Mouse (Mus musculus) MEL (cell line): Measurements from ENCODE around the gene Coa6. TPM values are rescaled to one million over a fixed set of nuclear protein-coding genes. Genes with fewer than 3 reads are reported as not detected.
"Not testable (repeated sequence)": the region's sequence is repeated elsewhere in the genome, so short reads cannot be mapped to it uniquely, and the experiment has no call there.

Experiments
- DNase-seq: peaks from one replicate; pipeline ENCODE4 v3.0.0; 2011; ENCODE audit warnings: low read depth, low spot score
- H3K27ac ChIP-seq: 2 replicates; pipeline ENCODE4 v1.5.1; 2012; ENCODE audit warnings: low read depth, mild to moderate bottlenecking, control low read depth, low read length, moderate library complexity; ENCODE audit not compliant: control insufficient read depth
- H3K27me3 ChIP-seq, 2 experiments: fragments of 150-350 bp in 1 of 2; sonication (generic) in 1 of 2; 2 replicates each; pipeline ENCODE4 v1.6.1; 2012; ENCODE audit warnings: low read length in 2 of 2, mild to moderate bottlenecking in 2 of 2, improper control_type of control experiment in 1 of 2, moderate library complexity in 1 of 2; ENCODE audit not compliant: insufficient read depth in 2 of 2, control insufficient read depth in 1 of 2
- H3K36me3 ChIP-seq, 2 experiments: 2 replicates each; pipeline ENCODE4 v1.6.1; 2012 to 2014; ENCODE audit warnings: low read length in 2 of 2, improper control_type of control experiment in 1 of 2, inconsistent platforms in 1 of 2, mild to moderate bottlenecking in 1 of 2; ENCODE audit not compliant: insufficient read depth in 2 of 2, control insufficient read depth in 1 of 2
- H3K4me1 ChIP-seq, 2 experiments: fragments of 150-350 bp in 1 of 2; sonication (generic) in 1 of 2; 2 replicates each; pipeline ENCODE4 v1.6.1; 2012; ENCODE audit warnings: low read length in 2 of 2, improper control_type of control experiment in 1 of 2, mild to moderate bottlenecking in 1 of 2; ENCODE audit not compliant: insufficient read depth in 2 of 2, control insufficient read depth in 1 of 2
- H3K4me3 ChIP-seq, 2 experiments: fragments of 150-350 bp in 1 of 2; sonication (generic) in 1 of 2; 2 replicates each; pipeline ENCODE4 v1.5.1; 2012; ENCODE audit warnings: low read depth in 2 of 2, low read length in 2 of 2, mild to moderate bottlenecking in 2 of 2, moderate library complexity in 2 of 2, control low read depth in 1 of 2, improper control_type of control experiment in 1 of 2; ENCODE audit not compliant: control insufficient read depth in 1 of 2, insufficient read depth in 1 of 2
- H3K79me2 ChIP-seq: 2 replicates; pipeline ENCODE4 v1.6.1; 2012; ENCODE audit warnings: mild to moderate bottlenecking, low read length, moderate library complexity; ENCODE audit not compliant: control insufficient read depth, poor library complexity, insufficient read depth
- H3K9ac ChIP-seq: 2 replicates; pipeline ENCODE4 v1.6.1; 2012; ENCODE audit warnings: low read depth, mild to moderate bottlenecking, control low read depth, low read length, moderate library complexity; ENCODE audit not compliant: control insufficient read depth, poor library complexity, severe bottlenecking
- H3K9me3 ChIP-seq: fragments of 150-350 bp; sonication (generic); replicated peaks from 2 replicates; pipeline ENCODE4 v1.6.1; 2012; ENCODE audit warnings: mild to moderate bottlenecking, low read length, improper control_type of control experiment, moderate library complexity; ENCODE audit not compliant: insufficient read depth
- BHLHE40 ChIP-seq: IDR thresholded peaks from 2 replicates; pipeline ENCODE4 v1.6.1; 2012; ENCODE audit warnings: low read depth, mild to moderate bottlenecking, inconsistent platforms, low read length, improper control_type of control experiment, borderline replicate concordance
- CTCF ChIP-seq, 3 experiments: IDR thresholded peaks in 2 of 3; conservative IDR thresholded peaks in 1 of 3; 2 replicates each; pipeline ENCODE4 v1.5.1; 2011 to 2012; ENCODE audit warnings: low read length in 3 of 3, low read depth in 2 of 3, mild to moderate bottlenecking in 2 of 3, improper control_type of control experiment in 1 of 3, inconsistent platforms in 1 of 3, mixed read lengths in 1 of 3, moderate library complexity in 1 of 3; ENCODE audit not compliant: control insufficient read depth in 1 of 3, insufficient read depth in 1 of 3, poor library complexity in 1 of 3, severe bottlenecking in 1 of 3
- EP300 ChIP-seq, 2 experiments: IDR thresholded peaks; 2 replicates each; pipeline ENCODE4 v1.6.1; 2011; ENCODE audit warnings: improper control_type of control experiment in 2 of 2, low read length in 2 of 2, low read depth in 1 of 2, mild to moderate bottlenecking in 1 of 2
- JUND ChIP-seq: IDR thresholded peaks from 2 replicates; pipeline ENCODE4 v1.6.1; 2011; ENCODE audit warnings: low read depth, mild to moderate bottlenecking, improper control_type of control experiment, low read length
- KAT2A ChIP-seq: conservative IDR thresholded peaks from 2 replicates; pipeline ENCODE4 v1.6.1; 2012; ENCODE audit warnings: low read depth, low read length, improper control_type of control experiment, inconsistent platforms
- MAFK ChIP-seq: IDR thresholded peaks from 2 replicates; pipeline ENCODE4 v1.6.1; 2011; ENCODE audit warnings: low read depth, mild to moderate bottlenecking, low read length, improper control_type of control experiment, borderline replicate concordance
- MAX ChIP-seq: IDR thresholded peaks from 2 replicates; pipeline ENCODE4 v1.6.1; 2011; ENCODE audit warnings: low read length, improper control_type of control experiment
- MAZ ChIP-seq: IDR thresholded peaks from 2 replicates; pipeline ENCODE4 v1.6.1; 2012; ENCODE audit warnings: low read depth, mild to moderate bottlenecking, inconsistent platforms, low read length, improper control_type of control experiment
- MYC ChIP-seq: IDR thresholded peaks from 2 replicates; pipeline ENCODE4 v1.6.1; 2011; ENCODE audit warnings: low read depth, mild to moderate bottlenecking, low read length, improper control_type of control experiment, moderate library complexity
- NELFE ChIP-seq: IDR thresholded peaks from 2 replicates; pipeline ENCODE4 v1.6.1; 2011; ENCODE audit warnings: low read depth, low read length, improper control_type of control experiment
- NRF1 ChIP-seq: IDR thresholded peaks from 2 replicates; pipeline ENCODE4 v1.6.1; 2014; ENCODE audit warnings: low read depth, mild to moderate bottlenecking, inconsistent platforms, low read length, improper control_type of control experiment, moderate library complexity; ENCODE audit not compliant: poor library complexity, insufficient read depth, severe bottlenecking
- POLR2AphosphoS2 ChIP-seq: IDR thresholded peaks from 2 replicates; pipeline ENCODE4 v1.6.1; 2011; ENCODE audit warnings: low read length, improper control_type of control experiment
- RAD21 ChIP-seq: IDR thresholded peaks from 2 replicates; pipeline ENCODE4 v1.6.1; 2011; ENCODE audit warnings: mild to moderate bottlenecking, low read depth, low read length, improper control_type of control experiment
- RCOR1 ChIP-seq: IDR thresholded peaks from 2 replicates; pipeline ENCODE4 v1.6.1; 2012; ENCODE audit warnings: low read depth, mild to moderate bottlenecking, inconsistent platforms, low read length, improper control_type of control experiment
- SIN3A ChIP-seq: IDR thresholded peaks from 2 replicates; pipeline ENCODE4 v1.6.1; 2012; ENCODE audit warnings: low read length, improper control_type of control experiment, inconsistent platforms
- SMC3 ChIP-seq: IDR thresholded peaks from 2 replicates; pipeline ENCODE4 v1.6.1; 2011; ENCODE audit warnings: low read depth, low read length, improper control_type of control experiment
- TAL1 ChIP-seq: IDR thresholded peaks from 2 replicates; pipeline ENCODE4 v1.6.1; 2012; ENCODE audit warnings: mild to moderate bottlenecking, inconsistent platforms, low read length, moderate library complexity, mixed read lengths
- TBP ChIP-seq: IDR thresholded peaks from 2 replicates; pipeline ENCODE4 v1.8.0; 2011; ENCODE audit warnings: low read depth, low read length, improper control_type of control experiment
- UBTF ChIP-seq: IDR thresholded peaks from 2 replicates; pipeline ENCODE4 v1.6.1; 2012; ENCODE audit warnings: low read depth, mild to moderate bottlenecking, inconsistent platforms, low read length, improper control_type of control experiment, moderate library complexity, borderline replicate concordance; ENCODE audit not compliant: insufficient read depth
- USF2 ChIP-seq, 2 experiments: IDR thresholded peaks; 2 replicates each; pipeline ENCODE4 v1.6.1; 2011 to 2012; ENCODE audit warnings: improper control_type of control experiment in 2 of 2, low read length in 2 of 2, borderline replicate concordance in 1 of 2, inconsistent platforms in 1 of 2, low read depth in 1 of 2, mild to moderate bottlenecking in 1 of 2; ENCODE audit not compliant: insufficient read depth in 1 of 2
- polyA plus RNA-seq, 2 experiments: library from polyadenylated mRNA; stranded (reverse) in 1 of 2; unstranded in 1 of 2; fragments of >175 nt in 1 of 2; fragments of >200 nt in 1 of 2; gene quantifications; 2 replicates each; pipeline versions ENCODE4 v1.2.1 to v1.2.4; 2012; ENCODE audit warnings: low replicate concordance in 2 of 2, low read depth in 1 of 2; ENCODE audit not compliant: insufficient read length in 2 of 2, insufficient read depth in 1 of 2, missing spikeins in 1 of 2
- total RNA-seq: library from RNA; depleted of rRNA; stranded (reverse); fragments of 300-350 nt; gene quantifications from 2 replicates; pipeline ENCODE4 v1.2.3, GENCODE M21; 2012

Gene Coa6
- total and polyA plus RNA-seq, 3 experiments, result 31.1 to 42.6 TPM; not detected in 1

- Histone ChIP-seq H3K4me1 (no peaks in the 10 kb centered on the region), H3K27ac (no peak overlapping the region), H3K27me3 (no peaks in the 10 kb centered on the region; a peak in 1 of 4 replicates), H3K79me2 (no peaks in the 10 kb centered on the region), H3K9ac (no peak overlapping the region), H3K9me3 (no peaks in the 10 kb centered on the region), H3K36me3 (no peaks in the 10 kb centered on the region), H3K4me3 (no peak overlapping the region)
- TF ChIP-seq TAL1 (no peak), CTCF (IDR thresholded peaks at IDR 0.05 in 2 of 3, conservative IDR thresholded peaks at IDR 0.05 in 1 of 3; ENCODE audit: control insufficient read depth in 1 of 3, insufficient read depth in 1 of 3, low read depth in 2 of 3, low read length in 3 of 3, poor library complexity in 1 of 3, severe bottlenecking in 1 of 3) (peak in 1 of 3 experiments; percentile 1; a peak in 1 of 6 replicates), RAD21 (no peak), TBP (no peak)
- no peak for DNase-seq
Observed at GRCm38 (mm10) chr8:126398349-126398748, 24.0 kb upstream of the Coa6 start.

DNA sequence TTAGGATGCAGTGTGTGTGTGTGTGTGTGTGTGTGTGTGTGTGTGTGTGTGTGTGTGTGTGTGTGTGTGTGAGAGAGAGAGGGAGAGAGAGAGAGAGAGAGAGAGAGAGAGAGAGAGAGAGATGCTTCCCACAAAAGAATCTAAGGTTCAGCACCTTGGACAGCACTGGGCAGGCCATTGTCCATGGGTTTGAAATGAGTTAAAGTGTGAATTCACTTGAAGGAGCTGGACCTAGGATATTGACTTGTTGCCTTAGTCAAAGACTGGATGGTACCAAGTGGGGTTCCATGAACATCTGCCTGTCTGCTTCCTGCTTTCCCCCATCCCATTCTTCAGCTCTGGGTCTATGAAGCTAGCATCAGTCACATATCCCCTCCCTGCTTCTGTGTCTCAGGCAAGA, 17.8 kb upstream of the Coa6 start:
- H3K9me3 ChIP-seq, H3K79me2 ChIP-seq: not testable (repeated sequence)
- DNase-seq, result peak; percentile 49

DNA sequence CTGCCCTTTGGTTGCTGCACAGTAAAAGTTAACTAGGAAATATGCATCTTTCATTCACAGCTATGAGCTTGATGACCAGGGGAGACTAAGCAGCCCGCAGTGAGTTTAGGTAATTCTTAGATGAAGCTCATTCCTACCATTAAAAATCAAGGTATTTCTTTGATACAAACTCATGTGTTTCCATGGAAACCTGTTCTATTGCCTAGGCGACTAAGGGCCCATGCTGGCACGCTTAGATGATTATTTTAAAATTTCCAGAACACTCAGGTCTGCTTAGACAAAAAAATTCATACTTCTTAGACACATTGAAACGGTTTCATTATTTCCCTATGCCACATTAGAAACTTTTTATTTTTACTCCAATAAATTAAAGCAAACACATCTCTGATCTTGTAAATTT, 17.3 kb upstream of the Coa6 start:
- TF ChIP-seq MAZ (no peak), NELFE (no peak), TAL1 (no peak), POLR2AphosphoS2 (no peak), MYC (no peak), RCOR1 (no peak), JUND (no peak), TBP (no peak), SMC3 (no peak), NRF1 (no peak), MAFK (no peak), USF2 (IDR thresholded peaks at IDR 0.05; ENCODE audit: borderline replicate concordance in 1 of 2, insufficient read depth in 1 of 2, low read depth in 1 of 2, low read length in 2 of 2) (no peak), RAD21 (no peak), KAT2A (no peak), BHLHE40 (no peak), MAX (no peak), EP300 (IDR thresholded peaks at IDR 0.05; ENCODE audit: low read depth in 1 of 2, low read length in 2 of 2) (no peak), UBTF (no peak), SIN3A (no peak)
- TF ChIP-seq, all 39 proteins: peak for 0
- Histone ChIP-seq H3K27ac (no peak overlapping the region), H3K9me3 (no peaks in the 10 kb centered on the region), H3K79me2 (no peaks in the 10 kb centered on the region), H3K4me1 (no peaks in the 10 kb centered on the region), H3K9ac (no peak overlapping the region), H3K4me3 (no peak overlapping the region), H3K36me3 (no peaks in the 10 kb centered on the region), H3K27me3 (no peaks in the 10 kb centered on the region; a peak in 1 of 4 replicates)
- DNase-seq, result no peak

More for the DNA sequence above, 17.8 kb upstream of the Coa6 start:
- H3K36me3 ChIP-seq, H3K27ac ChIP-seq, H3K4me3 ChIP-seq, H3K9ac ChIP-seq, H3K27me3 ChIP-seq, H3K4me1 ChIP-seq: not testable (repeated sequence)
